Mouse (Mus musculus): ENCODE measurements around the gene Pomgnt1. TPM values are rescaled to one million over a fixed set of nuclear protein-coding genes. Genes with fewer than 3 reads are reported as not detected.

Pomgnt1 gene
- total and polyA plus RNA-seq, 3 experiments, result 6.2 to 40.5 (median 37.2) TPM

GRCm38 (mm10) chr4:116157882-116158281 is 34.2 kb downstream of the Pomgnt1 start:
- TF ChIP-seq POLR2AphosphoS5 (IDR thresholded peaks at IDR 0.05; ENCODE audit: insufficient replicate concordance, low read depth, low read length) (no peak), CTCF (IDR thresholded peaks at IDR 0.05; ENCODE audit: low read depth, low read length) (no peak), GATA2 (IDR thresholded peaks at IDR 0.05; ENCODE audit: borderline replicate concordance, low read depth, low read length) (no peak), GATA1 (IDR thresholded peaks at IDR 0.05; ENCODE audit: borderline replicate concordance, low read length) (no peak), TAL1 (conservative IDR thresholded peaks at IDR 0.05; ENCODE audit: low read depth, low read length) (no peak)
- DNase-seq (ENCODE audit: low spot score) (no peak), ATAC-seq (ENCODE audit: extremely low read depth, insufficient number of reproducible peaks, low FRiP score, poor library complexity, severe bottlenecking) (no peak)
- Histone ChIP-seq H3K4me3 (ENCODE audit: low read depth, low read length) (no peak overlapping the region), H3K36me3 (replicated peaks) (peaks cover 84% of the 10 kb centered on the region), H3K9me3 (replicated peaks) (no peaks in the 10 kb centered on the region), H3K27me3 (ENCODE audit: insufficient read depth, low read length) (no peaks in the 10 kb centered on the region), H3K4me1 (ENCODE audit: insufficient read depth, low read depth, low read length) (peaks cover 7% of the 10 kb centered on the region)

- peak; percentile 28; the same call in 1 of the 2 replicates for ATAC-seq (ENCODE audit: extremely low read depth, insufficient number of reproducible peaks, low FRiP score, poor library complexity, severe bottlenecking)
- no peaks in the 10 kb centered on the region for H3K9me3 ChIP-seq (replicated peaks)
- peaks cover 6% of the 10 kb centered on the region; the same call in 1 of the 2 replicates for H3K27me3 ChIP-seq (ENCODE audit: insufficient read depth, low read length)
- peaks cover 8% of the 10 kb centered on the region for H3K4me1 ChIP-seq (ENCODE audit: insufficient read depth, low read depth, low read length)
- DNase-seq (ENCODE audit: low spot score), result no peak
- 0 out of 2 replicates have a peak, but pooled peaks have one; percentile 31 for TF ChIP-seq CTCF (IDR thresholded peaks at IDR 0.05; ENCODE audit: low read depth, low read length)
- TF ChIP-seq GATA1 (IDR thresholded peaks at IDR 0.05; ENCODE audit: borderline replicate concordance, low read length), result no peak
- no peak for TF ChIP-seq POLR2AphosphoS5 (IDR thresholded peaks at IDR 0.05; ENCODE audit: insufficient replicate concordance, low read depth, low read length)
- H3K4me3 ChIP-seq (ENCODE audit: low read depth, low read length), result no peak overlapping the region
- H3K36me3 ChIP-seq (replicated peaks), result peaks cover 63% of the 10 kb centered on the region
These were observed 36.3 kb downstream of the Pomgnt1 start for GRCm38 (mm10) chr4:116159912-116160311.

DNA sequence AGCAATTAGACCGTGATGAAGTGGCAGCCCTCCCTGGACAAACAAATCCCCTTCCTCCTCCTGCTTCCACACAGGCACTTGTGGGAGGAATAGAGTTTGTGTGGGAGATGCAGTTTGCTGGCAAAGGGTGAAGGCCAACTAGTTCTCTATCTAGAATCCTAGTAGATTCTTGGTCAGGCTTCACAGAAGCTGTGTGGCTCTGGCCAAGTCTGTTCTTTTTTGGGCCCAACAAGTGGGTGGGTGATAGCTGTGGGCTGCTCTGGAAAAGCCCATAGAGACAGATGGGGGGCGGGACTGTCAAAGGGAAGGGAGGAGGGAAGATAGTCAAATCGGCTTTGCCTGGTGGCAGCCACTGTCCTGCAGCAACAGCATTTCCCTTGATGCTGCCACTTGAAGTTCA is 37.1 kb downstream of the Pomgnt1 start:
- H3K4me1 ChIP-seq (ENCODE audit: insufficient read depth, low read depth, low read length), result peaks cover 12% of the 10 kb centered on the region
- no peaks in the 10 kb centered on the region for H3K9me3 ChIP-seq (replicated peaks)
- H3K27me3 ChIP-seq (ENCODE audit: insufficient read depth, low read length), result peaks cover 6% of the 10 kb centered on the region
- H3K36me3 ChIP-seq (replicated peaks), result peaks cover 55% of the 10 kb centered on the region
- no peak overlapping the region for H3K4me3 ChIP-seq (ENCODE audit: low read depth, low read length)
- ATAC-seq (ENCODE audit: extremely low read depth, insufficient number of reproducible peaks, low FRiP score, poor library complexity, severe bottlenecking), result no peak
- DNase-seq (ENCODE audit: low spot score), result no peak
- TF ChIP-seq TAL1 (conservative IDR thresholded peaks at IDR 0.05; ENCODE audit: low read depth, low read length) (no peak), GATA1 (IDR thresholded peaks at IDR 0.05; ENCODE audit: borderline replicate concordance, low read length) (no peak), GATA2 (IDR thresholded peaks at IDR 0.05; ENCODE audit: borderline replicate concordance, low read depth, low read length) (no peak), CTCF (IDR thresholded peaks at IDR 0.05; ENCODE audit: low read depth, low read length) (no peak), POLR2AphosphoS5 (IDR thresholded peaks at IDR 0.05; ENCODE audit: insufficient replicate concordance, low read depth, low read length) (no peak)

GRCm38 (mm10) chr4:116162142-116162541 is 38.5 kb downstream of the Pomgnt1 start:
- no peak for ATAC-seq (ENCODE audit: extremely low read depth, insufficient number of reproducible peaks, low FRiP score, poor library complexity, severe bottlenecking)
- Histone ChIP-seq H3K4me3 (ENCODE audit: low read depth, low read length) (no peak overlapping the region), H3K27me3 (ENCODE audit: insufficient read depth, low read length) (peaks cover 6% of the 10 kb centered on the region), H3K36me3 (replicated peaks) (peaks cover 42% of the 10 kb centered on the region), H3K9me3 (replicated peaks) (no peaks in the 10 kb centered on the region), H3K4me1 (ENCODE audit: insufficient read depth, low read depth, low read length) (peaks cover 19% of the 10 kb centered on the region)
- TF ChIP-seq POLR2AphosphoS5 (IDR thresholded peaks at IDR 0.05; ENCODE audit: insufficient replicate concordance, low read depth, low read length) (no peak), GATA1 (IDR thresholded peaks at IDR 0.05; ENCODE audit: borderline replicate concordance, low read length) (no peak), TAL1 (conservative IDR thresholded peaks at IDR 0.05; ENCODE audit: low read depth, low read length) (no peak), GATA2 (IDR thresholded peaks at IDR 0.05; ENCODE audit: borderline replicate concordance, low read depth, low read length) (no peak), CTCF (IDR thresholded peaks at IDR 0.05; ENCODE audit: low read depth, low read length) (no peak)
- DNase-seq (ENCODE audit: low spot score), result no peak

DNA sequence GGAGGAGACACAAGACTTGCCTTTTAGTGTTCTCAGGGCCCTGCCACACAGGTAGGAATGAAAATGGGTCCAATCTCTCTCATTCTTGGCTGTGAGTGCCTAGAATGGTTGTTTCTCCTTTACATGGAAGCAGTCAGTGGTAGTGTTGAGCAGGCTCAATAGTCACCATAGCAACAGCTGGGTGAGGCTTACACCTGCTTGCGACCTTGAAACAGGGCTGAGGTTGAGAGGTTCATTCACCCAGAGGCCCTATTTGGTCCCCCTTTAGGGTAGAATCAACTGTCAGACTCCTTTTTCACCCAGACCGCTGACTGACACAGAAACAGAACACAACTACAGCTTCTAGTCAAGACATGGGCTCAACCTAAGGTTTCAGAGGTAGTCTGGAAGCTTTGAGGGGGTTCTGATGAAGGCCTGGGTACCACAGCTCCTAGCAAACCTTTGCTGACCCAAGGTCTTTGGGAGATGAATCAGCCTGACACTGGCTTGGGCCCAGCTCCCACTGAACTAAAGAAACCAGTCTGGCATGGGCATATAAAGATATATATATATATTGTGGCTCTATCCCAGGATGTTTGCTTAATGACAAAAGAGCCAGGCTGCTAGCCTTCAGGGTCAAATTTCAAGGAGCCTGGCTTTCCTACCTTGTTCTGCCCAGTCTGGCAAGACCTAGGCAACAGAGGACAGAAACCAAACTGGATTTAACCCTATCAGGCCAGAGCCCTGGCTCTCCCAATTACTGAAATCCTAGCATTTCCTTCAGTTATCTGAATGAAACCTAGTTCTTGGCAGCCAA is 41.3 kb downstream of the Pomgnt1 start:
- Histone ChIP-seq H3K4me1 (ENCODE audit: insufficient read depth, low read depth, low read length) (peaks cover 27% of the 10 kb centered on the region), H3K27me3 (ENCODE audit: insufficient read depth, low read length) (peaks cover 9% of the 10 kb centered on the region), H3K9me3 (replicated peaks) (no peaks in the 10 kb centered on the region), H3K36me3 (replicated peaks) (peaks cover 16% of the 10 kb centered on the region), H3K4me3 (ENCODE audit: low read depth, low read length) (no peak overlapping the region)
- TF ChIP-seq GATA2 (IDR thresholded peaks at IDR 0.05; ENCODE audit: borderline replicate concordance, low read depth, low read length) (no peak), TAL1 (conservative IDR thresholded peaks at IDR 0.05; ENCODE audit: low read depth, low read length) (no peak), CTCF (IDR thresholded peaks at IDR 0.05; ENCODE audit: low read depth, low read length) (no peak), GATA1 (IDR thresholded peaks at IDR 0.05; ENCODE audit: borderline replicate concordance, low read length) (no peak), POLR2AphosphoS5 (IDR thresholded peaks at IDR 0.05; ENCODE audit: insufficient replicate concordance, low read depth, low read length) (no peak)
- ATAC-seq (ENCODE audit: extremely low read depth, insufficient number of reproducible peaks, low FRiP score, poor library complexity, severe bottlenecking), result no peak
- DNase-seq (ENCODE audit: low spot score), result no peak

DNA sequence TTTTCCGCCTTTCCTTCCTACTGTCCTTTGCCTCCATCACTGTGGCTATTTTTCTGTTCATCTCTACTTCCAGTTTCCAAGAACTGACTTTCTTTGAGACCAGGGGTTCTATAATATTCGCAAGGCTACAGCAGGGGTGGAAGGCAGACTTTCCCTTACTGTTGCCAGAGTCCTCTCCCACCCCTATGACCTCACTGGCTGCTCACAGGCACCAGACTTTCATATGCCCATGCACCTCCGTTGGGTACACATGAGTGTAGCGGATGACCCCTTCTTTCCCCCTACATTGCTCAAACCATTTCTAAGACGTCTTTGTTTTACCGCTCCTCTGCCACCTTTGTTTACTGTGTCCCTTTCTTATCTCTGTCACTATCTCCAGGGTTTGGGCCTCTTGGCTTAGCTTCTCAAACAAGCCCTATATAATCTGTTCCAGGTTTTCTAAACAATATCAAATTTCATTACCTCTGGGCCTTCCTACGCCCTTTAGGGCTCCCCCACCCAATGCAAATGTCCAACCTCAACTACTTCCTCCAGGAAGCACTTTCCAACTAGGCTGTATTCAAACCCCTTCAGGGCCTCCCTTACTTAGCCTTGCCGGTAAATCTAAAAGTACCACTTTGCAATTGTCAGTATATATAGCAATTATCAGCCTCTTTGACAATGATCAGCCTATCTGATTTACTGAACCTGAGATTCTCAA is 42.2 kb downstream of the Pomgnt1 start:
- DNase-seq (ENCODE audit: low spot score) (no peak), ATAC-seq (ENCODE audit: extremely low read depth, insufficient number of reproducible peaks, low FRiP score, poor library complexity, severe bottlenecking) (no peak)
- no peak overlapping the region for H3K4me3 ChIP-seq (ENCODE audit: low read depth, low read length)
- peaks cover 9% of the 10 kb centered on the region for H3K27me3 ChIP-seq (ENCODE audit: insufficient read depth, low read length)
- peaks cover 34% of the 10 kb centered on the region for H3K4me1 ChIP-seq (ENCODE audit: insufficient read depth, low read depth, low read length)
- TF ChIP-seq TAL1 (conservative IDR thresholded peaks at IDR 0.05; ENCODE audit: low read depth, low read length), result no peak
- peaks cover 8% of the 10 kb centered on the region for H3K36me3 ChIP-seq (replicated peaks)
- no peaks in the 10 kb centered on the region for H3K9me3 ChIP-seq (replicated peaks)

Measured in G1E (cell line).